Mouse (Mus musculus): ENCODE results near the gene Nova1.

Gene Nova1

DNA sequence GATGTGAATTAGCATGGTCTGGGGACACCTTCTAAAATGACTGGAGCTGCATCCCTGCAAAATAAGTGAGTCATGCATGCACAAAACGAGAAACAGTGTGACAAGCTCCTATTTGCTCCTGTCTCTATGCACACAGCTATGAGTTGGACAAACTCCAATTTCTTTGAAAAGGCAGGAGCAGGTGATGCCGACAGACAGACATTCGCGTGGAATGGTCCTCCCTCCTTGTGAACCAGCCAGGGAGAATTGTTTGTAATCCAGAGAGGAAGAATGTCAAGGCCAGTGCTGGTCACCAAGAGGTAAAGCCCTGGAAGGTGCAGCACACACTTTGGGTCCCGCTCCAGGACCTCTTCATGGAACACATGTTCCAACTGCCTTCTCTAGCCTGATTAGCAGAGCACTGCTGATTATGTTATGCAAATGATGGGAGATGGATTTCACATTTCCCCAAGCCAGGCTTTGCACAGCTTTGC is 172.6 kb downstream of the Nova1 start:
- DNase-seq, result peak; percentile 8

DNA sequence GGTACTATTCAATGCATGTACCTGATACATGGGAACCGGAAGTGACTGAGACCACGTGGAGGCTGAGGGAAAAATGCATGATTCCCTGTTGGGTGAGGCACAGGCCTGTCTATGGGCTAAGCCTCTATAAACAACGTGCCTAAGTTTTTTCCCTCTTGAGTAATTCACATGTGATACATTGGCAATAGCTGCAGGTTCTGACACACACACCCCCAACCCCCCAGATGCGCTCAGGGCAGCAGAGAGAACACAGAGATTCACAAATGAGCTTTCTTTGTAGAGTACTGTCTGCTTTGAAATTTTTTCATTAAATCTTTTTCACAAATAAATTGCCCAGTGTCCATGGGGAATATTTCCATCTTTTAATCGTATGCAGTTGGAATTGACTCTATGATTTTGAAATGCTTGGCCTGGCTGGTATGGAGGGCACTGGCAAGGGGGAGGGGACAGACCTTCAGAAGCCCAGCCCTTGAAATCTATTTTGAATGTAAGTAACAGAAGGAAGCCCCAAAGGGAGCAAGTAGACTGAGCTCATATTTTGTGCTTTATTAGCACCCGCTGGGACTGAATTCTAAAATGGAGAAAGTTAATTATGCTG is 173.3 kb downstream of the Nova1 start:
- DNase-seq, result no peak

Measured in right cerebral cortex, adult 18-20 months (tissue).